Mouse (Mus musculus): ENCODE data around the gene Eif4g1.

DNA sequence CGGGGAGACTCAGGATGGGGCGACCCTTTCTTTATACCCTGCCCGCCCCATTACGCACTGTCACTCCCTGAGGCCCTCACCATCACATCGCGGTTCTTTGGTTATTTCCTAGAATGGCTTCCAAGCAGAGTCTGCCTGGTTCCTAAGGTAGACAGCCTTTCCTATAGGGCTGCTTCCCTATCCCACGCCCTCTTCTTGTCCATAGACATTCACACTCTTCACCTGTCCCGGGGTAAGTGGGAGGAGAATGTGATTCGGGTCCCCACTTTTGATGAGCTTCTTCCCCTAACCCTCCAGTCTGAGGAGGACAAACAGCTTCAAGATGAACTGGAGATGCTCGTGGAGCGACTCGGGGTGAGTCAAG lies 16.2 kb upstream of the Eif4g1 start:
- TF ChIP-seq NRF1 (IDR thresholded peaks at IDR 0.05; ENCODE audit: low read depth, low read length) = no peak
- no peak for TF ChIP-seq USF1 (IDR thresholded peaks at IDR 0.05; ENCODE audit: low read depth, low read length)
- TF ChIP-seq MEF2A (IDR thresholded peaks at IDR 0.05; ENCODE audit: borderline replicate concordance, low read depth, low read length) = no peak
- no peak for TF ChIP-seq MAZ (IDR thresholded peaks at IDR 0.05; ENCODE audit: low read depth, low read length)
- no peak for TF ChIP-seq POLR2A (IDR thresholded peaks at IDR 0.05; ENCODE audit: low read depth, low read length)
- TF ChIP-seq ZKSCAN1 (IDR thresholded peaks at IDR 0.05; ENCODE audit: borderline replicate concordance, low read depth, low read length) = 0 out of 2 replicates have a peak, but pooled peaks have one; percentile 2
- no peak for TF ChIP-seq EP300 (IDR thresholded peaks at IDR 0.05; ENCODE audit: low read length)
- TF ChIP-seq RCOR1 (conservative IDR thresholded peaks at IDR 0.05; ENCODE audit: low read depth, low read length) = no peak
- TF ChIP-seq CHD2 (IDR thresholded peaks at IDR 0.05; ENCODE audit: low read length) = no peak
- no peak for TF ChIP-seq CTCF (conservative IDR thresholded peaks at IDR 0.05 in 1 of 2, IDR thresholded peaks at IDR 0.05 in 1 of 2; ENCODE audit: low read depth in 2 of 2, low read length in 2 of 2)
- TF ChIP-seq SIN3A (IDR thresholded peaks at IDR 0.05; ENCODE audit: low read length) = no peak
- TF ChIP-seq IRF4 (IDR thresholded peaks at IDR 0.05; ENCODE audit: low read depth, low read length) = no peak
- TF ChIP-seq MYC (IDR thresholded peaks at IDR 0.05; ENCODE audit: low read depth, low read length) = no peak
- 0 out of 2 replicates have a peak, but pooled peaks have one; percentile 4 for TF ChIP-seq E2F4 (IDR thresholded peaks at IDR 0.05; ENCODE audit: insufficient replicate concordance, low read depth, low read length)

Data from CH12.LX (cell line).